20 mouse cellular contexts compared by ENCODE assay signal in genomic region chr7:89429326-89429725, GRCm38 (mm10). TPM values are rescaled to one million over a fixed set of nuclear protein-coding genes. Genes with fewer than 3 reads are reported as not detected.
A peak's percentile ranks its signal among the peaks of the same experiment; 100 is the strongest.
DNase-seq lines count a peak whose midpoint lies in the region; ATAC-seq and TF ChIP-seq lines count a peak whose summit lies in the region.
"Had no signal": no experiment of that assay in that cellular context is flagged by ENCODE, and none has a peak within 500 bp of the region (broad histone marks: within the 10 kb centered on the region; RNA-seq: fewer than 3 reads in every experiment).

No protein-coding gene starts in this region.

- no peak for TF ChIP-seq EP300 in stomach, postnatal 0 days (optimal IDR thresholded peaks at IDR 0.05)

- no peak for ATAC-seq in liver, embryonic 16.5 days (ENCODE audit: low read depth)
- ATAC-seq in kidney, embryonic 15.5 days (replicated peaks; ENCODE audit: low FRiP score), result no peak
- peak; percentile 62 for ATAC-seq in stomach, postnatal 0 days (ENCODE audit: low FRiP score, low TSS enrichment)
- ATAC-seq in erythroblast, adult 5-6 weeks (replicated peaks; ENCODE audit: low FRiP score, poor library complexity, severe bottlenecking), result no peak
- ATAC-seq in forebrain, embryonic 15.5 days (replicated peaks), result no peak
- ATAC-seq: hindbrain, embryonic 16.5 days; intestine, embryonic 15.5 days; midbrain, embryonic 15.5 days; Patski had no signal

- H3K27ac ChIP-seq in liver, embryonic 16.5 days (ENCODE audit: low read length), result 0 out of 2 replicates have a peak overlapping the region, but pooled peaks have one; percentile 38
- 0 out of 2 replicates have a peak overlapping the region, but pooled peaks have one; percentile 13 for H3K27ac ChIP-seq in kidney, embryonic 15.5 days
- H3K27ac ChIP-seq in stomach, postnatal 0 days (replicated peaks), result no peak overlapping the region
- H3K27ac ChIP-seq in forebrain, embryonic 15.5 days (replicated peaks), result no peak overlapping the region
- H3K27ac ChIP-seq: hindbrain, embryonic 10.5 days; intestine, embryonic 15.5 days; limb, embryonic 10.5 days; midbrain, embryonic 15.5 days had no signal

- no peaks in the 10 kb centered on the region; the same call in none of the 2 replicates for H3K4me1 ChIP-seq in liver, embryonic 16.5 days (ENCODE audit: control insufficient read depth, low read depth, low read length)
- peaks cover 39% of the 10 kb centered on the region for H3K4me1 ChIP-seq in kidney, embryonic 15.5 days
- no peaks in the 10 kb centered on the region for H3K4me1 ChIP-seq in stomach, postnatal 0 days (replicated peaks; ENCODE audit: control insufficient read depth, insufficient read depth)
- 0 out of 2 replicates have a peak, but pooled peaks cover 6% of the 10 kb centered on the region for H3K4me1 ChIP-seq in forebrain, embryonic 15.5 days
- H3K4me1 ChIP-seq: midbrain, embryonic 15.5 days had no signal

- H3K36me3 ChIP-seq in liver, embryonic 16.5 days (ENCODE audit: control insufficient read depth, insufficient read depth), result no peaks in the 10 kb centered on the region
- no peaks in the 10 kb centered on the region for H3K36me3 ChIP-seq in kidney, embryonic 15.5 days
- no peaks in the 10 kb centered on the region for H3K36me3 ChIP-seq in stomach, postnatal 0 days (ENCODE audit: control insufficient read depth, insufficient read depth, low read length)
- no peaks in the 10 kb centered on the region for H3K36me3 ChIP-seq in forebrain, embryonic 15.5 days
- H3K36me3 ChIP-seq: hindbrain, embryonic 10.5 days; intestine, embryonic 15.5 days; limb, embryonic 10.5 days; midbrain, embryonic 15.5 days had no signal

- no peaks in the 10 kb centered on the region for H3K27me3 ChIP-seq in liver, embryonic 16.5 days (ENCODE audit: control insufficient read depth, insufficient read depth, low read depth, low read length)
- H3K27me3 ChIP-seq in kidney, embryonic 15.5 days, result no peaks in the 10 kb centered on the region
- no peaks in the 10 kb centered on the region for H3K27me3 ChIP-seq in stomach, postnatal 0 days (ENCODE audit: control insufficient read depth, insufficient read depth, low read length)
- no peaks in the 10 kb centered on the region for H3K27me3 ChIP-seq in forebrain, embryonic 15.5 days
- H3K27me3 ChIP-seq: intestine, embryonic 15.5 days; midbrain, embryonic 15.5 days; Patski had no signal

- DNase-seq in liver, result no peak
- peak; percentile 22 for DNase-seq in Muller cell, postnatal 12 days (ENCODE audit: inconsistent ontology term)
- no peak for DNase-seq in stomach, postnatal 0 days (ENCODE audit: low spot score)
- DNase-seq: cerebellum, adult 11-12 months; cerebellum, postnatal 10 days; heart, postnatal 10 days; lung, adult 2 months; lung, postnatal 36 days; thymus, adult 2 months; thymus, postnatal 4 days had no signal

- no peaks in the 10 kb centered on the region for H3K9me3 ChIP-seq in liver, embryonic 16.5 days (replicated peaks; ENCODE audit: control insufficient read depth, low read length)
- H3K9me3 ChIP-seq in kidney, embryonic 15.5 days (replicated peaks), result no peaks in the 10 kb centered on the region
- H3K9me3 ChIP-seq in stomach, postnatal 0 days (ENCODE audit: control insufficient read depth, low read length), result no peaks in the 10 kb centered on the region
- H3K9me3 ChIP-seq in forebrain, embryonic 15.5 days, result no peaks in the 10 kb centered on the region
- H3K9me3 ChIP-seq: hindbrain, embryonic 10.5 days; intestine, embryonic 15.5 days; limb, embryonic 10.5 days; midbrain, embryonic 15.5 days had no signal

- no peak overlapping the region for H3K4me2 ChIP-seq in liver, embryonic 16.5 days (ENCODE audit: low read depth, low read length)
- no peak overlapping the region for H3K4me2 ChIP-seq in kidney, embryonic 15.5 days
- no peak overlapping the region for H3K4me2 ChIP-seq in stomach, postnatal 0 days (replicated peaks; ENCODE audit: low read depth)
- no peak overlapping the region for H3K4me2 ChIP-seq in forebrain, embryonic 15.5 days (replicated peaks)
- H3K4me2 ChIP-seq: intestine, embryonic 15.5 days; midbrain, embryonic 15.5 days had no signal

- TF ChIP-seq CTCF in stomach, postnatal 0 days (IDR thresholded peaks at IDR 0.05; ENCODE audit: low read depth), result no peak

- no peak overlapping the region for H3K9ac ChIP-seq in liver, embryonic 16.5 days (ENCODE audit: low read depth, low read length)
- H3K9ac ChIP-seq in kidney, embryonic 15.5 days, result no peak overlapping the region
- H3K9ac ChIP-seq in stomach, postnatal 0 days (ENCODE audit: low read length), result no peak overlapping the region
- no peak overlapping the region for H3K9ac ChIP-seq in forebrain, embryonic 15.5 days (replicated peaks)
- H3K9ac ChIP-seq: intestine, embryonic 15.5 days; midbrain, embryonic 15.5 days had no signal

- WGBS in liver, embryonic 16.5 days (ENCODE audit: insufficient replicate concordance), result 39% methylated on average over 1 of the region's 1 CpGs
- WGBS in kidney, embryonic 15.5 days, result 83% methylated on average over 1 of the region's 1 CpGs
- WGBS in stomach, postnatal 0 days, result 54% methylated on average over 1 of the region's 1 CpGs
- 82% methylated on average over 1 of the region's 1 CpGs for WGBS in forebrain, embryonic 15.5 days

- H3K4me3 ChIP-seq in liver, embryonic 16.5 days (ENCODE audit: low read depth, low read length), result no peak overlapping the region
- H3K4me3 ChIP-seq in kidney, embryonic 15.5 days (replicated peaks), result no peak overlapping the region
- H3K4me3 ChIP-seq in stomach, postnatal 0 days (ENCODE audit: low read depth, low read length), result no peak overlapping the region
- H3K4me3 ChIP-seq in forebrain, embryonic 15.5 days, result no peak overlapping the region
- H3K4me3 ChIP-seq: hindbrain, embryonic 10.5 days; intestine, embryonic 15.5 days; limb, embryonic 10.5 days; midbrain, embryonic 15.5 days had no signal

RNA-seq across cellular contexts. Expression of gene Fzd4, which starts 25.2 kb away (rescaled TPM):
- polyA plus RNA-seq in liver, embryonic 16.5 days (2015; fragmentation: Nextera tagmentation; extraction: Ambion mirVana), result 2.0 and 2.6 TPM in 2 replicates
- 27.1 and 27.5 TPM in 2 replicates for polyA plus RNA-seq in kidney, embryonic 15.5 days (2015; fragmentation: Nextera tagmentation; extraction: Ambion mirVana)
- 7.5 and 8.1 TPM in 2 replicates for polyA plus RNA-seq in stomach, postnatal 0 days (2015; fragmentation: Nextera tagmentation; extraction: Ambion mirVana)
- 0.63 TPM in 1 of 2 replicates, not detected in the other for total RNA-seq in erythroblast, adult 5-6 weeks (2015; ENCODE audit: low replicate concordance)
- 0.14 TPM in 1 of 2 replicates, not detected in the other for total RNA-seq in erythroblast, adult 5-6 weeks (2017; ENCODE audit: low replicate concordance)
- polyA plus RNA-seq in forebrain, embryonic 15.5 days (2015; fragmentation: Nextera tagmentation; extraction: Ambion mirVana), result 1.3 and 1.5 TPM in 2 replicates

RNA-seq across cellular contexts. Expression of gene Tmem135, which starts 25.3 kb away (rescaled TPM):
- polyA plus RNA-seq in liver, embryonic 16.5 days (2015; fragmentation: Nextera tagmentation; extraction: Ambion mirVana), result 17.6 and 18.6 TPM in 2 replicates
- 33.7 and 34.0 TPM in 2 replicates for polyA plus RNA-seq in kidney, embryonic 15.5 days (2015; fragmentation: Nextera tagmentation; extraction: Ambion mirVana)
- 21.0 and 21.2 TPM in 2 replicates for polyA plus RNA-seq in stomach, postnatal 0 days (2015; fragmentation: Nextera tagmentation; extraction: Ambion mirVana)
- 3.1 and 7.7 TPM in 2 replicates for total RNA-seq in erythroblast, adult 5-6 weeks (2015; ENCODE audit: low replicate concordance)
- 0.98 and 10.3 TPM in 2 replicates for total RNA-seq in erythroblast, adult 5-6 weeks (2017; ENCODE audit: low replicate concordance)
- 22.7 and 25.4 TPM in 2 replicates for polyA plus RNA-seq in forebrain, embryonic 15.5 days (2015; fragmentation: Nextera tagmentation; extraction: Ambion mirVana)

Comparison
In these comparisons a context has a peak if more than half of its experiments do, and no peak if none do; other contexts are left out.
1. H3K27ac ChIP-seq: peak in liver, embryonic 16.5 days (single experiment) and kidney, embryonic 15.5 days (single experiment); none in stomach, postnatal 0 days (single experiment) and forebrain, embryonic 15.5 days (single experiment).